Mouse (Mus musculus): ENCODE data around the gene Pdlim7. TPM values are rescaled to one million over a fixed set of nuclear protein-coding genes. Genes with fewer than 3 reads are reported as not detected.
A peak's percentile ranks its signal among the peaks of the same experiment; 100 is the strongest.

Gene Pdlim7
- polyA plus RNA-seq, 1 experiment from 2014 or later = 240 TPM

- Histone ChIP-seq H3K9me3 (replicated peaks; ENCODE audit: control insufficient read depth, low read length) (no peaks in the 10 kb centered on the region), H3K4me1 (ENCODE audit: control insufficient read depth, insufficient read depth, low read length) (no peaks in the 10 kb centered on the region), H3K4me2 (ENCODE audit: low read depth, low read length) (no peak overlapping the region), H3K9ac (ENCODE audit: low read length) (no peak overlapping the region), H3K36me3 (ENCODE audit: control insufficient read depth, insufficient read depth, low read length) (no peaks in the 10 kb centered on the region), H3K4me3 (replicated peaks; ENCODE audit: low read length) (no peak overlapping the region), H3K27ac (ENCODE audit: low read length) (no peak overlapping the region), H3K27me3 (ENCODE audit: control insufficient read depth, insufficient read depth, low read length) (no peaks in the 10 kb centered on the region)
- ATAC-seq (ENCODE audit: insufficient read depth, low FRiP score) = no peak
- 91% methylated on average over 23 of the region's 23 CpGs for WGBS
These were observed 10.6 kb upstream of the Pdlim7 start for GRCm38 (mm10) chr13:55523951-55524600.

GRCm38 (mm10) chr13:55523278-55523677 lies 9.8 kb upstream of the Pdlim7 start:
- WGBS = 57% methylated on average over 17 of the region's 17 CpGs
- H3K4me3 ChIP-seq (replicated peaks; ENCODE audit: low read length) = no peak overlapping the region
- H3K9me3 ChIP-seq (replicated peaks; ENCODE audit: control insufficient read depth, low read length) = no peaks in the 10 kb centered on the region
- H3K4me2 ChIP-seq (ENCODE audit: low read depth, low read length) = no peak overlapping the region
- no peaks in the 10 kb centered on the region for H3K4me1 ChIP-seq (ENCODE audit: control insufficient read depth, insufficient read depth, low read length)
- ATAC-seq (ENCODE audit: insufficient read depth, low FRiP score) = 0 out of 2 replicates have a peak, but pooled peaks have one; percentile 8
- H3K27me3 ChIP-seq (ENCODE audit: control insufficient read depth, insufficient read depth, low read length) = no peaks in the 10 kb centered on the region
- H3K9ac ChIP-seq (ENCODE audit: low read length) = no peak overlapping the region
- H3K36me3 ChIP-seq (ENCODE audit: control insufficient read depth, insufficient read depth, low read length) = no peaks in the 10 kb centered on the region
- H3K27ac ChIP-seq (ENCODE audit: low read length) = no peak overlapping the region

GRCm38 (mm10) chr13:55522730-55523129 lies 9.3 kb upstream of the Pdlim7 start:
- Histone ChIP-seq H3K4me1 (ENCODE audit: control insufficient read depth, insufficient read depth, low read length) (no peaks in the 10 kb centered on the region), H3K9ac (ENCODE audit: low read length) (no peak overlapping the region), H3K27ac (ENCODE audit: low read length) (no peak overlapping the region), H3K36me3 (ENCODE audit: control insufficient read depth, insufficient read depth, low read length) (no peaks in the 10 kb centered on the region), H3K9me3 (replicated peaks; ENCODE audit: control insufficient read depth, low read length) (no peaks in the 10 kb centered on the region), H3K27me3 (ENCODE audit: control insufficient read depth, insufficient read depth, low read length) (no peaks in the 10 kb centered on the region), H3K4me2 (ENCODE audit: low read depth, low read length) (no peak overlapping the region), H3K4me3 (replicated peaks; ENCODE audit: low read length) (no peak overlapping the region)
- no peak for ATAC-seq (ENCODE audit: insufficient read depth, low FRiP score)
- 63% methylated on average over 8 of the region's 8 CpGs for WGBS

GRCm38 (mm10) chr13:55519606-55520005 lies 6.1 kb upstream of the Pdlim7 start:
- Histone ChIP-seq H3K9ac (ENCODE audit: low read length) (no peak overlapping the region), H3K4me3 (replicated peaks; ENCODE audit: low read length) (no peak overlapping the region), H3K27me3 (ENCODE audit: control insufficient read depth, insufficient read depth, low read length) (no peaks in the 10 kb centered on the region), H3K4me2 (ENCODE audit: low read depth, low read length) (no peak overlapping the region), H3K36me3 (ENCODE audit: control insufficient read depth, insufficient read depth, low read length) (no peaks in the 10 kb centered on the region), H3K27ac (ENCODE audit: low read length) (no peak overlapping the region), H3K4me1 (ENCODE audit: control insufficient read depth, insufficient read depth, low read length) (no peaks in the 10 kb centered on the region), H3K9me3 (replicated peaks; ENCODE audit: control insufficient read depth, low read length) (no peaks in the 10 kb centered on the region)
- ATAC-seq (ENCODE audit: insufficient read depth, low FRiP score) = no peak
- WGBS = 66% methylated on average over 4 of the region's 4 CpGs

GRCm38 (mm10) chr13:55516955-55517354 lies 3.5 kb upstream of the Pdlim7 start:
- H3K9me3 ChIP-seq (replicated peaks; ENCODE audit: control insufficient read depth, low read length) = no peaks in the 10 kb centered on the region
- H3K9ac ChIP-seq (ENCODE audit: low read length) = no peak overlapping the region
- H3K4me1 ChIP-seq (ENCODE audit: control insufficient read depth, insufficient read depth, low read length) = peaks cover 4% of the 10 kb centered on the region
- H3K27ac ChIP-seq (ENCODE audit: low read length) = no peak overlapping the region
- H3K4me2 ChIP-seq (ENCODE audit: low read depth, low read length) = no peak overlapping the region
- no peaks in the 10 kb centered on the region for H3K27me3 ChIP-seq (ENCODE audit: control insufficient read depth, insufficient read depth, low read length)
- 13% methylated on average over 5 of the region's 5 CpGs for WGBS
- no peaks in the 10 kb centered on the region for H3K36me3 ChIP-seq (ENCODE audit: control insufficient read depth, insufficient read depth, low read length)
- no peak for ATAC-seq (ENCODE audit: insufficient read depth, low FRiP score)
- H3K4me3 ChIP-seq (replicated peaks; ENCODE audit: low read length) = no peak overlapping the region

- Histone ChIP-seq H3K27me3 (ENCODE audit: control insufficient read depth, insufficient read depth, low read length) (no peaks in the 10 kb centered on the region), H3K4me3 (replicated peaks; ENCODE audit: low read length) (peak overlapping the region; percentile 92), H3K9ac (ENCODE audit: low read length) (peak overlapping the region; percentile 94), H3K36me3 (ENCODE audit: control insufficient read depth, insufficient read depth, low read length) (no peaks in the 10 kb centered on the region), H3K4me2 (ENCODE audit: low read depth, low read length) (peak overlapping the region; percentile 79), H3K27ac (ENCODE audit: low read length) (no peak overlapping the region), H3K9me3 (replicated peaks; ENCODE audit: control insufficient read depth, low read length) (no peaks in the 10 kb centered on the region), H3K4me1 (ENCODE audit: control insufficient read depth, insufficient read depth, low read length) (peaks cover 34% of the 10 kb centered on the region)
- ATAC-seq (ENCODE audit: insufficient read depth, low FRiP score) = no peak
- 34% methylated on average over 9 of the region's 9 CpGs for WGBS
These were observed 352 bp upstream of the Pdlim7 start for GRCm38 (mm10) chr13:55513828-55514227.

- Histone ChIP-seq H3K27ac (ENCODE audit: low read length) (peak overlapping the region; percentile 98), H3K36me3 (ENCODE audit: control insufficient read depth, insufficient read depth, low read length) (peaks cover 6% of the 10 kb centered on the region; the same call in 1 of the 2 replicates), H3K4me1 (ENCODE audit: control insufficient read depth, insufficient read depth, low read length) (peaks cover 39% of the 10 kb centered on the region), H3K27me3 (ENCODE audit: control insufficient read depth, insufficient read depth, low read length) (no peaks in the 10 kb centered on the region), H3K9ac (ENCODE audit: low read length) (peak overlapping the region; percentile 94), H3K4me3 (replicated peaks; ENCODE audit: low read length) (peak overlapping the region; percentile 92), H3K4me2 (ENCODE audit: low read depth, low read length) (peak overlapping the region; percentile 79), H3K9me3 (replicated peaks; ENCODE audit: control insufficient read depth, low read length) (no peaks in the 10 kb centered on the region)
- 2% methylated on average over 25 of the region's 25 CpGs for WGBS
- ATAC-seq (ENCODE audit: insufficient read depth, low FRiP score) = peak; percentile 61
These were observed 971 bp downstream of the Pdlim7 start for GRCm38 (mm10) chr13:55512379-55513031.

GRCm38 (mm10) chr13:55511492-55511861 lies 2.0 kb downstream of the Pdlim7 start:
- ATAC-seq (ENCODE audit: insufficient read depth, low FRiP score) = peak; percentile 8
- H3K4me2 ChIP-seq (ENCODE audit: low read depth, low read length) = peak overlapping the region; percentile 79
- H3K9me3 ChIP-seq (replicated peaks; ENCODE audit: control insufficient read depth, low read length) = no peaks in the 10 kb centered on the region
- H3K27me3 ChIP-seq (ENCODE audit: control insufficient read depth, insufficient read depth, low read length) = no peaks in the 10 kb centered on the region
- H3K27ac ChIP-seq (ENCODE audit: low read length) = peak overlapping the region; percentile 98
- H3K9ac ChIP-seq (ENCODE audit: low read length) = peak overlapping the region; percentile 94
- H3K4me1 ChIP-seq (ENCODE audit: control insufficient read depth, insufficient read depth, low read length) = peaks cover 39% of the 10 kb centered on the region
- peaks cover 7% of the 10 kb centered on the region; the same call in 1 of the 2 replicates for H3K36me3 ChIP-seq (ENCODE audit: control insufficient read depth, insufficient read depth, low read length)
- H3K4me3 ChIP-seq (replicated peaks; ENCODE audit: low read length) = peak overlapping the region; percentile 92
- 13% methylated on average over 5 of the region's 5 CpGs for whole genome bisulfite sequencing

- Histone ChIP-seq H3K9ac (ENCODE audit: low read length) (peak overlapping the region; percentile 94), H3K4me2 (ENCODE audit: low read depth, low read length) (peak overlapping the region; percentile 79), H3K9me3 (replicated peaks; ENCODE audit: control insufficient read depth, low read length) (no peaks in the 10 kb centered on the region), H3K4me1 (ENCODE audit: control insufficient read depth, insufficient read depth, low read length) (peaks cover 39% of the 10 kb centered on the region), H3K27ac (ENCODE audit: low read length) (peak overlapping the region; percentile 98), H3K27me3 (ENCODE audit: control insufficient read depth, insufficient read depth, low read length) (no peaks in the 10 kb centered on the region), H3K4me3 (replicated peaks; ENCODE audit: low read length) (peak overlapping the region; percentile 92), H3K36me3 (ENCODE audit: control insufficient read depth, insufficient read depth, low read length) (peaks cover 12% of the 10 kb centered on the region; the same call in 1 of the 2 replicates)
- WGBS = 7% methylated on average over 6 of the region's 6 CpGs
- ATAC-seq (ENCODE audit: insufficient read depth, low FRiP score) = peak; percentile 88
These were observed 2.6 kb downstream of the Pdlim7 start for GRCm38 (mm10) chr13:55510668-55511491.
